Mouse (Mus musculus) neutrophil, adult 5-6 weeks (primary cell): Measurements from ENCODE around the gene Rexo2. TPM values are rescaled to one million over a fixed set of nuclear protein-coding genes. Genes with fewer than 3 reads are reported as not detected.

Source experiments
- ATAC-seq: fragments of 151-379, 151-347 bp; 2 replicates; pipeline ENCODE4 v1.8.0; 2017; ENCODE audit warnings: mild to moderate bottlenecking, moderate TSS enrichment; ENCODE audit not compliant: insufficient number of reproducible peaks, poor library complexity, low FRiP score, severe bottlenecking; ENCODE audit errors: extremely low read depth
- total RNA-seq: library from RNA; stranded (forward); fragments of 200-1000 nt; gene quantifications from 2 replicates; pipeline ENCODE4 v1.2.3, GENCODE M21; 2017

Rexo2 gene
- total RNA-seq, 1 experiment from 2014 or later = 44.6 TPM

- ATAC-seq = no peak
Observed at GRCm38 (mm10) chr9:48421561-48421960, 58.9 kb downstream of the Rexo2 start.

- no peak for ATAC-seq
Observed at GRCm38 (mm10) chr9:48421029-48421428, 59.4 kb downstream of the Rexo2 start.

- ATAC-seq = peak; percentile 58; the same call in 1 of the 2 replicates
Observed at GRCm38 (mm10) chr9:48420437-48420836, 60.0 kb downstream of the Rexo2 start.

GRCm38 (mm10) chr9:48418829-48419228 lies 61.6 kb downstream of the Rexo2 start:
- ATAC-seq = no peak

Other genes with a start within 250 kb of the Rexo2 start
- gene Nxpe2, start 127.2 kb downstream of the Rexo2 start, total RNA-seq = 14.4 and 20.1 TPM in 2 replicates
- gene Rbm7, start 14.7 kb upstream of the Rexo2 start, total RNA-seq = 112 and 126 TPM in 2 replicates
- 8.1 and 10.1 TPM in 2 replicates for gene Gm5617, start 14.8 kb upstream of the Rexo2 start, total RNA-seq
- not detected in 2 replicates for gene Nnmt, start 124.5 kb upstream of the Rexo2 start, total RNA-seq